Mouse (Mus musculus) Patski (cell line): Measurements from ENCODE around the gene Gm45713. TPM values are rescaled to one million over a fixed set of nuclear protein-coding genes. Genes with fewer than 3 reads are reported as not detected.
"Not testable (repeated sequence)": the region's sequence is repeated elsewhere in the genome, so short reads cannot be mapped to it uniquely, and the experiment has no call there.

Source experiments
- ATAC-seq: fragments of 100-300 bp; one replicate; pipeline ENCODE4 v1.8.0; 2021
- CTCF ChIA-PET: fragments of 350-600 bp; sonication (Branson Sonifier 250); formaldehyde crosslinking; loops from one replicate; lab custom pipeline; 2022; ENCODE audit warnings: inconsistent platforms; lab: Charles Lee
- POLR2A ChIA-PET: fragments of 350-600 bp; sonication (Branson Sonifier 250); formaldehyde crosslinking; loops from one replicate; lab custom pipeline; 2022; ENCODE audit warnings: antibody characterized with exemption, inconsistent platforms; lab: Charles Lee
- DNase-seq: peaks from one replicate; pipeline ENCODE4 v3.0.0-alpha.2; 2011; ENCODE audit warnings: low read depth, low spot score
- H3K27me3 ChIP-seq: fragments of 371-371 bp; one replicate; pipeline ENCODE4 v1.5.1; 2021
- CTCF ChIP-seq: fragments of 100-300 bp; IDR thresholded peaks from one replicate; pipeline ENCODE4 v1.5.1; 2021
- in situ Hi-C: fragments of 300-500 bp; cut with MboI; formaldehyde crosslinking; loops from 3 replicates; pipeline ENCODE4 v1.11.1; 2018; ENCODE audit warnings: low pct_unique_long_range_greater_than_20kb, mixed read lengths
- polyA plus RNA-seq: library from polyadenylated mRNA; unstranded; gene quantifications from one replicate; pipeline ENCODE4 v1.2.3, GENCODE M21; 2021

The Gm45713 gene
- polyA plus RNA-seq, 1 experiment from 2014 or later = not detected

- TF ChIP-seq CTCF = no peak
- CTCF ChIA-PET = interaction anchor here (0.6 to 1.6 kb wide), 3 partner anchors 7 to 145 kb away, joined by 3 to 5 read pairs (median 3); partner anchors contain the start of gene Slc17a7
- in situ Hi-C loops = no loop called here
- H3K27me3 ChIP-seq = no peaks in the 10 kb centered on the region
- ATAC-seq (no peak), DNase-seq (no peak)
- POLR2A ChIA-PET = interaction anchor here (0.6 kb wide), 1 partner anchor 49 kb away, joined by 3 read pairs; the partner anchor contains the start of gene Ccdc155
Measured at GRCm38 (mm10) chr7:45155590-45155989, 19.6 kb upstream of the Gm45713 start.

- in situ Hi-C loops = no loop called here
- ATAC-seq (no peak), DNase-seq (no peak)
- no peak for TF ChIP-seq CTCF
- ChIA-PET POLR2A (interaction anchor here (0.6 to 0.7 kb wide), 2 partner anchors 11 to 50 kb away, joined by 3 read pairs; partner anchors contain the start of gene Ccdc155), CTCF (interaction anchor here (0.6 to 2.7 kb wide), 5 partner anchors 8 to 146 kb away, joined by 3 to 10 read pairs (median 3); partner anchors contain the start of genes Flt3l, Gm45713 and Slc17a7)
- H3K27me3 ChIP-seq = no peaks in the 10 kb centered on the region
Measured at GRCm38 (mm10) chr7:45154993-45155514, 19.0 kb upstream of the Gm45713 start.

DNA sequence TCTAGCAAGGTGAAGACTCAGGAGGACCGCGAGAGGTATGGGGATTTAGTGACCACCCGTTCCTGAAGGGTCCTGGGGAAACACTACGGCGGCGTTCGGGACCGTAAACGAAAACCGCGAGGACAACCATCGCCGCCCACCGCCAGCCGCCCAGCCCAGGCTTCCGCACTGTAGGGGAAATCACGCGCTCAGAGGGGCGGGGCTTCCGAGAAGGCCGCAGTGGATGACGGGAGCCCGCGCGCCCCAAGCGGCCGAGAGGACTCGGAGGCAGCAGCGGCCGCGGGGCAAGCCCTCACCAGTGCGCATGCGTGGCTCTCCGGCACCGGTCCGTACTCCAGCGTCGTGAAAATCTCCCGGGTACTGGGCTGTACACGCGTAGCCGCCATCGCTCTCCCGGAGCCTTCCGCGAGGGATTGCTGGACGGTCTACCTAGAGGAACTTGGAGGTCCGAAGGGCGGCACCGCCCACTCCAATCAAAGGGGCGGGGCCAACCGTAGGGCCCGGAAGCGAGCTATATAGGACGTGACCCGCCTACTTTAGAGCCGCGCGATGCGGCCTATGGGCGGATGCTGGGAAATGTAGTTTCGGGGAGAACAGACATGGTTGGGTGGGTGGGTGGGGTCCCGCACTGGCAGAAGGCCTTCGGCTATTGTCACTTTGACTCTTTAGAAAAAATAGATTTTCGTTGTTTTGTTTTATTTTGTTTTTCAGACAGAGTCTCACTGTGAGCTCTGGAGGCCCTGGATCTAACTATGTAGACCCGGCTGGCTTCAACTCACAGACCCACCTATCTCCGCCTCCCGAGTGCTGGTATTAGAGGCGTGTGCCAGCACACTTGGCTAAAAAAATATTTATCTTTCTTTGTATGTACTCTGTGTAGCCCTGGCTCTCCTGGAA, 18.3 kb upstream of the Gm45713 start, which contains the start of the genes Pih1d1 and Aldh16a1:
Gene Pih1d1, plus strand, starts transcription at position 208 of the 897 bp plus-strand sequence.
Gene Aldh16a1, minus strand, starts transcription at position 489 of the 897 bp plus-strand sequence.
- ATAC-seq (peak; percentile 83), DNase-seq (peak; percentile 62)
- ChIA-PET POLR2A (interaction anchor here (0.7 kb wide), 1 partner anchor 11 kb away, joined by 3 read pairs; no protein-coding TSS in a partner anchor), CTCF (interaction anchor here (0.7 to 2.7 kb wide), 4 partner anchors 9 to 94 kb away, joined by 3 to 10 read pairs (median 4); partner anchors contain the start of genes Flt3l, Gm45713 and Slc17a7)
- no peaks in the 10 kb centered on the region for H3K27me3 ChIP-seq
- in situ Hi-C loops = no loop called here
- no peak for TF ChIP-seq CTCF

DNA sequence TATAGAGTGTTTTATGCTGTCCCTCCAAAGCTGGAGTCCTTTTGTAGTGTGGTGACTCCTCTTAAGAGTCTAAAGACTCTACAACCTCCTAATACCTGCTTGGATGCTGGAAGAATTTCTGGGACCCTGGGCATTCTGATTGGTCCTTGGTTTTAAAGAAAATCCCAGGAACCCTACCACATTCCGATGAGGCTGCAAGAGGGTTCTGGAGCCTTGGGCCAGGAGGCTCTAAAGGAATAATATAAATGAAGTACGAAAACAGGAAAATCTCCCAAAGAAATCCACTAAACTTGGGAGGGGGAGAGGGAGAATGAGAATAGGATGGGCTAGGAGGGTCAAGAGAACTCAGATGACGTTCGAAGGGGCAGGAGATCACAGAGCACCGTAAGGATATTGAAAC, 17.6 kb upstream of the Gm45713 start:
- TF ChIP-seq CTCF = no peak
- DNase-seq (no peak), ATAC-seq (no peak)
- no peaks in the 10 kb centered on the region for H3K27me3 ChIP-seq
- in situ Hi-C loops = no loop called here
- POLR2A ChIA-PET = no interaction called here
- CTCF ChIA-PET = interaction anchor here (2.7 kb wide), 1 partner anchor 16 kb away, joined by 10 read pairs; the partner anchor contains the start of genes Flt3l and Gm45713

DNA sequence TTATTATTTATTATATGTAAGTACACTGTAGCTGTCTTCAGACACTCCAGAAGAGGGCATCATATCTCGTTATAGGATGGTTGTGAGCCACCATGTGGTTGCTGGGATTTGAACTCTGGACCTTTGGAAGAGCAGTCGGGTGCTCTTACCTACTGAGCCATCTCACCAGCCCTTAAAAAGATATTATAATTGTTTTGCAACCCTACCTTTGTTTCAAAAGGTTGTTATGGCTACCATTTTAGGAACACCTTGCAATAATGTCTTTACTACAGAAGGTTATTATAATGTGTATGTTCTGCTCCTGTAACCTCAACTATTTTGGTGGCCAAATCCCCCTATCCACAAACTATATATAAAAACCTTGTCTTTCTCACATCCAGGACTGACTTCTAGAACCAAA, 17.0 kb upstream of the Gm45713 start:
- H3K27me3 ChIP-seq, ATAC-seq, POLR2A ChIA-PET, in situ Hi-C loops, DNase-seq: not testable (repeated sequence)
- CTCF ChIA-PET = interaction anchor here (2.7 kb wide), 1 partner anchor 16 kb away, joined by 10 read pairs; the partner anchor contains the start of genes Flt3l and Gm45713

DNA sequence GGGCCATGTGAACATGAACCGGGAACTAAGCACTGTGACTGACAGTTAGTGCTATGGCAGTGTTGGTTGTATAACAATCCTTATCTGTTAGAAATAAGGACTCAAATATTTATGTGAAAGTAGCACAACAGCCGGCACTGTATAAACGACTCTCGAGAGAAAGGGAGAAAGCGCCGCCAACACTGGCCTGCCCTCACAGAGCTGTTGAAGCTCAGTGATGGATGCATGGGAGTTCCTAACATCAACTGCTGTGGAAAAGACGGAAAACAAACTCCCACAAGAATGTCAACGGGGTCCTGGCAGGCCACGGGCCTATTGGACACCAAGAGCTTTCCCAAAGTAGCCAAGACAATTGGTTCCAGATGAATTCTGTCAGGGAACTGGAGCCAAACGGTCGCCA, 15.3 kb upstream of the Gm45713 start:
- ChIA-PET POLR2A (no interaction called here), CTCF (interaction anchor here (1.1 kb wide), 1 partner anchor 13 kb away, joined by 4 read pairs; no protein-coding TSS in a partner anchor)
- TF ChIP-seq CTCF = no peak
- in situ Hi-C loops = no loop called here
- no peaks in the 10 kb centered on the region for H3K27me3 ChIP-seq
- no peak for ATAC-seq
- no peak for DNase-seq

- in situ Hi-C loops = no loop called here
- POLR2A ChIA-PET = interaction anchor here (0.7 to 1.1 kb wide), 2 partner anchors 23 to 203 kb away, joined by 4 read pairs; no protein-coding TSS in a partner anchor
- ATAC-seq (no peak), DNase-seq (no peak)
- no peak for TF ChIP-seq CTCF
- H3K27me3 ChIP-seq = no peaks in the 10 kb centered on the region
- CTCF ChIA-PET = no interaction called here
Measured at GRCm38 (mm10) chr7:45150321-45150720, 14.3 kb upstream of the Gm45713 start.

DNA sequence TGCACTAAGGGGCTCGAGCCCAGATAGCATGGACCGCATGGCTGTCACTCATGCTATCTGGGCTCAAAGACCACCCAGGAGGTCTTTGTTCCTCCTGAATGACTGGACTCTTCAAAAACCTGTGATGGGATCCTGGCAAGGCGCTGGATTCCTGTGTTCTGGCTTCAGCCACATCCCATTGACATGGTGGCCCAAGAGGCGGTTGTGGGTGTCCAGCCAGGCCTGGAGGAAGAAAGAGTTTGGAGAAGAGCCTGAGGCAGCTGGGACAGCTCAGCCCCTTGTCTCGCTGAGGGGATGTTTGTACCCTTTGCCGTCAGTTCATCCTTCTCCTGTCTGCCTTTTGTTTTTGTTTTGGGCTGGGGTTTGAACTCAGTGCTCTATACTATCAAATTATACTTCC, 13.5 kb upstream of the Gm45713 start:
- ATAC-seq = no peak

GRCm38 (mm10) chr7:45148534-45149098, 12.6 kb upstream of the Gm45713 start:
- no peak for DNase-seq
- ChIA-PET CTCF (no interaction called here), POLR2A (interaction anchor here (0.5 kb wide), 1 partner anchor 174 kb away, joined by 3 read pairs; no protein-coding TSS in a partner anchor)
- TF ChIP-seq CTCF = no peak
- in situ Hi-C loops = no loop called here
- no peaks in the 10 kb centered on the region for H3K27me3 ChIP-seq
- no peak for ATAC-seq

More for the DNA sequence above, 13.5 kb upstream of the Gm45713 start:
- CTCF ChIA-PET = no interaction called here
- no peak for TF ChIP-seq CTCF
- H3K27me3 ChIP-seq = no peaks in the 10 kb centered on the region
- in situ Hi-C loops = no loop called here
- no peak for DNase-seq
- POLR2A ChIA-PET = interaction anchor here (1.1 kb wide), 1 partner anchor 22 kb away, joined by 4 read pairs; no protein-coding TSS in a partner anchor

DNA sequence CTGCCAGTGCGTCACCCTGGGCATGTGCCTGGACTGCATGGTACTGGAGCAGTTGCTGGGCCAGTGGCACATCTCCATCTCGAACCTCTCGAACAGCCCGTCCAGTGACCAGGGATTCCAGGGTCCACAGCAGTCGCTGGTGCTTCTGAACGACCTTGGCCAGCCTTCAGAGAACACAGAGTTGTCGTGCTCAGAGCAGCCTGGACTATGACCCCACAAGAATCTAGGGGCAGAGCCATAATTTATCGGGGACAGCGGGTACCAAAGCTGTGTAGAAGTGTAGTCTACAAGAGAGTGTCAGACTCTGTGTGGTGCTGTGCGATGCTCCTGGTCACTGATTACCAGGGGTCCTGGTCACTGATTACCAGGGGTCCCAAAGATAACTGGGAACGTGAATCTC, 11.9 kb upstream of the Gm45713 start:
- ChIA-PET POLR2A (interaction anchor here (0.5 kb wide), 1 partner anchor 173 kb away, joined by 3 read pairs; no protein-coding TSS in a partner anchor), CTCF (no interaction called here)
- TF ChIP-seq CTCF = no peak
- DNase-seq (no peak), ATAC-seq (no peak)
- no peaks in the 10 kb centered on the region for H3K27me3 ChIP-seq
- in situ Hi-C loops = no loop called here
